Mouse (Mus musculus) frontal cortex, postnatal 14 days (tissue): ENCODE measurements around the gene Tmem117.

ENCODE experiments used
- DNase-seq, 2 experiments: peaks; one replicate each; pipeline ENCODE4 v3.0.0; 2022; ENCODE audit warnings: low spot score in 2 of 2

Tmem117 gene

DNA sequence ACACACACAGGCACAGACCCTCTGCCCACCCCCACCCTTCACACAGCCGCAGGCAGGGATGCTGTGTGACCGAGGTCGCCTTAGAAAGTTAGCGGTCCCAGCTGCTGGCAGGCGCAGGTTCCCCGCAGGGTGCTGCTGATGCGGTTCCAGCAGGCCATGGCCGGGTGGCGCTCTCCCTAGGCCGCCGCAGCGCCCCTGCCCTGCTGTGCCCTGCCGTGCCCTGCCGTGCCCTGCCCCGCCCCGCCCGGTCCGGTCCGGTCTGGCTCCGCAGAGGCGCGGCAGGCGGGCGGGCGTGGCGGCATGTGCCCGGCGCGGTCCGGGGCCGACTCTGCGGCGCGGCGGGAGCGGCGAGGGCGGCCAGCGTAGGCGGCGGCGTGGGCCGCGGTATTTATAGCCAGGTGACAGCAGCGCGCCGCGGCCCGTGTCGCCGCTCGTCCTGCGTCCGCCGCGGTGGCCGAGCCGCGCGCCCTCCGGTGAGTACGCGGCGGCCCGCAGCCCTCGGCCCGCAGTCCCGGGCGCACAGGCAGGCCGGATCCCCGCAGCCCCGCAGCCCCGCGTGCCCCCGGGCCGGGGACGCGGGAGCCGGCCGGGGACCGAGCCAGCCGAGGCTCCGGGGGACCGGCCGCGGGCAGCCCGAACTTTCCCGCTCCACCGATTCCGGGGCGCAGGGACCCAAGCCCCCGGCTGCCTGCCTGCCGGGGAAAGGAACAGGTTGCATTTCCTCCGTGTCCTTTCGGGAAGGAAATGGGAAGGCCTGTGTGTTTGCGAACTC lies at the start of gene Tmem117:
Tmem117 (plus strand) TSS at position 403 of the 772 bp plus-strand sequence.
- no peak for DNase-seq

DNA sequence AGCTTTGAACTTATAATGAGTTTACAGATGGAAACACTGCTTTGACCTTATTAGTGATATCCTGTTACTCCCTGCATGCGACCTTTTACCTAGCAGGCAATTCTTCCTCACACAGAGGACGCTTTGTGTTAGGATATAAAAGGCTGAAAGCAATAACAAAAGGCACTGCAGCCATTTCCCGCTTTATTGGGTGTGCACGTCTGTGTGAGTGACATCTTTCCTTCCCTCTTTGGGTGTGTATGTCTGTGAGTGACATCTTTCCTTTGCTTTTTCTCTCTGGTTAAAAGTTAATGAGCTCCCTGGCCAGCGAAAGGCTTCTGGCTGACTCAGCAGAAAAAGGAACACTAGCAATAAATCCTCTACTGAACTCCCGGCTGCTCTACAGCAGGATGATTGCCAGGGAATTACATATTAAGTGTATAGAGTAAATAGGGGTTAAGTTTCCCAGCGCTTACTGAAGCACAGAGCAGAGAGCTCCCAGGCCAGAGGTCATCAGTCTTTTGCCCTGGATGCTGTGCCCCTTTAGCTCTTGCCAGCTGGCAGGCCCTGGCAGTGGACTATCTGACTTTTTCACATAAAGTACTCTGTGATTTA lies 46.9 kb upstream of the Tmem117 start:
- no peak for DNase-seq

DNA sequence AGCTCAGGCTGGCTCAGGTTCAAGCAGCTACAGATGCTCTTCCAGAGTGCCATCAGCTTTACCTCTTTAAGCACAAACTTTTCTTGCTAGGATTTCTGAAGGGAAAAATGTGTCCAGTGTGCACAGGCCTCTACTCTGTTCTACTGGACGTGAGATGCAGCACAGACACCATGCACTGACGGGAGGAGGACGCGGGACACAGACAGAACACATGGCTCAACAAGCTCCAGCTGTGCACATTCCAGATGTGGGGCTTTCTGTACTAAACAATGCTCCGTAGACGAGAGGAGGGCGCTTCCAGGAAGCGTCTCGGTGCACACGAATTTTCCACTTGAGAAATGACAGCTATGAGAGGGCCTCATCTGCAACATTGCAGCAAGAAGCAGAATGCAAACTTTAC lies 45.9 kb upstream of the Tmem117 start:
- no peak for DNase-seq

DNA sequence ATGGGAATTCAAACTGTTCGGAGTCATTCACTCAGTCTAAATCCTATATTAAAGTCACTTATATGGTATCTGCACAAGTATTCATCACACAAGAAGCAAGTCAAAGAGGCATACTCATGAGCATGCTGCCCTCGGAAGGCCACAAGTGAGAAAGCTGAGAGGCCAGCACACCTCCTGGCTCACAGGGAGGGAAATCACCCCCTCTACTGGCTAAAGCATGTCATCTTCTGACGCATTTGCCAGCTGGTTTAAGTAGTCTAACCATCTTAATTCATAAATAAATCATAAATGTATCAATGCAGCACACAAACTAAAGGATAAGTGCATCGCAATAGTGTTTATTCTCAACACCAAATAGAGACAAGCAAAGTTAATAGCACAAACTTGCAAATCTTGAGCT lies 44.3 kb upstream of the Tmem117 start:
- DNase-seq = no peak

DNA sequence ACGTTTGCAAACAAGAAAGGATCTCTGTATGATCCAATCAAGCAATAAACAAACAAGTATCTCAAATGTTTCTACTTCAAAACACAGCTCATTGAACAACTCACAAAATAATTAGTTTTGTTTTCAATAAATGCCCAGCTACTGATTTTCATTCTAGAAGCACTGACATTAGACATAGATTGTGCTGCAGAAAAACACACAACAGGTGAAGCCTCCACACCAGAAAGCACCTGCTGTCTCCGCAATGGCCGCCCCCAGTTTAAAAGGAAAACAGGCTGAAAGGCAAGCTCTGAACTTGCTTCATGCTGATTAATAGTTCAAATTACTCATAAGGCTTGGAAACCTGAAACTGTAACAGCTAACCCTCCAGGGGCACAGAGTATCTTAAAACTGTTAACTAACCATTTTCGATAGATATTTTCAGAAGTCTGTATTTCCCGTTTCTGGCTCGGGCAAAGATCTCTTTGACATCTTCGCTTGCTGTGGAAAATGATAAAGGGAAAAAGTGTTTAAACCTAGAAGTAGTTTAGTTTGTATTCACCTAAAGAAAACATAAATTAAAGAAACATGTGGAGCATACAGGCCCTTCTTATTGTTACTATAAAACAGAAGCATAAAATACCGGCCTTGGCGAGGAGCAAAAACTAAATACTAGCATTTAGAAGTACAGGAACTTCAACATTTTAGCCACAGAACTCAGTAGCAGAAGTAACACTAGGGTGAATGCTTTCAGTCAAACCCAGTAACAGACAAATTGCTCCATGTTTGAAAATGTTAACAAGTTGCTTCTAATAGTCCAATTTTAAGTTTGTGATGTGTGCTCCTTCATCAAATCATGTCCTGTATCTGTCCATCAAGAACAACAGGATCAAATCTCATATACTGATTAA lies 41.0 kb upstream of the Tmem117 start:
- DNase-seq = no peak

DNA sequence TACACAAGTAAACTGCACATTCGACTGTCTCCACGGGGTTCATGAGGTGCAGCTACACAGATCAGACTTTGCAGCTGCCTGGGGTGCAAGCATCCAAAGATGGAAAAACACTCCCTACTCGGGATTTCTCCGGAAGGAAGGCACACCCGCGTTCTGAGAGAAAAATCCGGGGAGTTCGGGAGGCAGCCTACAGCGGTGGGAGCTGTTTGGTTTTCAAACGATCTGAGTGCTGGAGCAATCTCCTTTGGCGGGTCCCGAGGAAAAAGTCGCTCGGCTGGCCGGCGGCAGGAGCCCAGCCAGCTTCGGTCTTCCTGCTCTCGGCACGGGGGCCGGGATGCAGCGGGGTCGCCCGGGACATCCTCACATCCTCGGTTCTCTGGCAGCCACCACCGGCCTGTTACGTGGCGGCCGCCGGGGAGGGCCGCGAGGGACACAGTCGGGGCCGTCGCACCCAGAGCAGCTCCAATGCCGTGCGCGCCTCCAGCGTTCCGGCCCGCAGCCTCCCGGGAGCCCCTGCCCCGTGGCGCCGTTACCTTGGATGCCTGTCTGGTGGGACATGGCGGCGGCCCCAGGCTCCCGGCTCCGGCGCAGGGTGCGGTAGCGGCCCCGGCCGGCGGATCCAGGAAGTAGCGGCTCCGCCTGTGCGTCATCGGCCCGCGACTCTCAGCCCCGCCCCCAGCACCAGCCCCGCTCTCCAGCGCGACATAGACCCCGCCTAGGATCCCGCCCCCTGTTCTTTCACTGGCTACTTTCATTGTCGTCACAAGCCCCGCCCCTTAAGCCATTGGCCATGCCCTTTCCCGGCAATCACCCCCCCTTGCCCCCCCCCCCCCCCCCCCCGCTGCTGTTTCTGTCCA lies 39.6 kb upstream of the Tmem117 start, which contains the start of gene Twf1:
Twf1 (minus strand) TSS at position 671 of the 857 bp plus-strand sequence.
- peak; percentile 92 to 97 for DNase-seq

DNA sequence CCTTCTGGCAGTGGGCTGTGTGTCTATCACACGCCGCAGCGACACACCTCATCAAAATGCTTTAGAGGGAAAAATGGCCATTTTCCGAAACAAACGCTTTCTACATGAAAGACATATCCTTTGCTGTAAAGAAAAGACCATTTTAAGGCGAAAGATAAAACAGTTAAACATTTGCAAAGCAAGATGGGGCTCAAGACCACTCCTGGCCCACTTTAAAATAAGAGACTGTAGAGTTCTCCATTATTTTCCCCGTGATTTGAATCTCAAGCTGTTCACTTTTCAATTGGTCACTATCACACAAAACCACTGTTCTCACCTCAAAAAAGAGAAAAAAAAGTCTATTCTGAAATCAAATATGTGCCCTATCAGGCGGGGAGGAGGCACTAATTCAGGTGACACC lies 38.9 kb upstream of the Tmem117 start:
- no peak for DNase-seq

DNA sequence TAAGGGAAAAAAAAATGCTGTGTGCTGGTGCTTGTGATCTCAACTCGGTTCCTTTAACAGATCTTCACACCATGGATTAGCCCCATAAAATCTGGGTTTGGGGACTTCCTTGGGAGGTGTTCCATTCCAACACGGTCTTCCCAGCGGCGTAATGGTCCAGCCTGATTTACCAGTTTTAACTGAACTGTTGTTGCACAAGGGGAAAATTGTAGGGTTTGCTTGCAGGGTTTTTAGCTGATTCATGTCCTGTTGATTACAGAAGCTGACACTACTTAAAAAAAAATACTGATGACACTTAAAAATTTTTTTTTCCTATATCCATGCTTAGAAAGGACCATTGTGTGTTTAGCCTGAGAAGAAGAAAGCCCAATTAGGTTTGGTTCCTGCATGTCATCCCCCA lies 37.7 kb upstream of the Tmem117 start:
- DNase-seq = no peak

DNA sequence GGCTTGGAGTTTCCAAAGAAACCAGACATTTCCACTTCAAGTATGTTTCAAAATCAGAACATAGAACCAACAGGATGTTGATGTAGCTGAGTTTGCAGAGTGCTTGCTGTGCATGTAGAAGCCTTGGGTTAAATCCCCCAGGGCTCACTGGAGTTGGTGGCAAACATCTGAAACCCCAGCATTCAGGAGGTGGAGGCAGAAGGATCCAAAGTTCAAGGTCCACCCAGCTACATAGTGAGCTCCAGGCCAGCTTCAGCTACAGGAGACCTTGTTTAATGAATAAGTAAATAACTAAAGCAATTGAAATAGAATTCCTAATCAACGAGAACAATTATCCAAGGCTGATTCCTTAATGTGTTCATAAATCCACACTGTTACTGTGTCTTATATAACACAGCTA lies 35.4 kb upstream of the Tmem117 start:
- DNase-seq = no peak

DNA sequence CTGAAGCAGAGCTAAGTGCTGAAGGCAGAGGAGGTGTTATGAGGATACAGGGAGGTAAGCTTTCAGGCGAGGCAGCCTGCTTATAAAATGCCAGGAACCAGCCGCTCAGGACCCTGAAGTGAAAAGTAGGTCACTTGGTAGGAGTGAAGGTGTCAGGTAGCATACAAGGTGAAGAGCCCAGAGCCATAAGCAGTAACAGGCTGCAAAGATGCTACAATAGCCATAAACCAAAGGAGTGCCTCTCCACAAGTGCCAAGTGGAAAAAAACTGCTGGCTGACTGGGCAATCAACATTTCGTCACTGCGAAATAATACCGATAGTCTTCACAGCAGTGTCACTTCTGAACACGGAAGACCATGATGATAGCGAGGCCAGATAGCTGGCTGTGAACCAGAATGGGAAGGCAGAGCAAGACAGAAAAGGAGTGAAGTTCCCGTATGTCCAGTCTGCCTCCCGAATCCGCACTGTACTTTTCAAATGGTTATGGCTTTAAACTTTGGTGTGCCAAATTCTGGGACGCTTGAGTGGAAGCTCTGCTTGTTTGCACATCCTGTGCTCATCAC lies 28.8 kb upstream of the Tmem117 start:
- DNase-seq = no peak

DNA sequence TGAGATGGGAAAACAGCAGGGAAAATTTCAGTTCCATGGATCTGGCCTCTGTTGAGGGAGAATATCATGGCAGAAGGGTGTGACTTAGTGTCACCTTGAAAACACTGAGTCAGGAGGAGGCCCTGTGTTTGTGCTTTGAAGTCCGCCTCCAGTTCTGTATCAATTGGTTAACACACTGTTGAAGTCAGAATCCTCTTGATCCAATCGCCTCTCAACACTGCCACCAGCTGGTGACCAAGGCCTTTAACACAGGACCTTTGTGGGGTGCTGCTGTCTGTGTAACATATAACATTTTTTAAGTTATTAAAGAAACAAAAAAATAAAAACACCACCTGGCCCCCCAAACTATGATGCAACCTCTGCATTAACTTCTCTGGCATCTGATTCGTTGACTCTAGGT lies 27.7 kb upstream of the Tmem117 start:
- DNase-seq = no peak

DNA sequence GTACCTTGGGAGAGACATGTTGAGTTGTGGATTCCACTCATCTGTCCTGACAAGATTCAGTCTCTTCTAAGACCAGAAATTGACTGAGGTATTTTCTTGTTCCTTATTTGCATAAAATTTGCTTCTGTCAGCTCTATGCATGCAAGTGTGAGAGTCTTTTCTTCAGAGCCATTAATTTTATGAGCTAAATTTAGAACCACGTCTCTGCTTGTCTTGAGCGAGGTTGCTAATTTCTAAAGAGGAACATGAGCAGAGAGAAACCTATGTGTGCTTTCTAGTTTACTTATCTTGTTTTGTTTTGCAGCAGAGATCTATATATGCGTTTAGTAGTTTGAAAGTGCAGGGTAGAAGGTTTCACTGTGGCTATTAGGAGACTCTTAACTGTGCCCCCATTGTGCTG lies 26.6 kb upstream of the Tmem117 start:
- no peak for DNase-seq

DNA sequence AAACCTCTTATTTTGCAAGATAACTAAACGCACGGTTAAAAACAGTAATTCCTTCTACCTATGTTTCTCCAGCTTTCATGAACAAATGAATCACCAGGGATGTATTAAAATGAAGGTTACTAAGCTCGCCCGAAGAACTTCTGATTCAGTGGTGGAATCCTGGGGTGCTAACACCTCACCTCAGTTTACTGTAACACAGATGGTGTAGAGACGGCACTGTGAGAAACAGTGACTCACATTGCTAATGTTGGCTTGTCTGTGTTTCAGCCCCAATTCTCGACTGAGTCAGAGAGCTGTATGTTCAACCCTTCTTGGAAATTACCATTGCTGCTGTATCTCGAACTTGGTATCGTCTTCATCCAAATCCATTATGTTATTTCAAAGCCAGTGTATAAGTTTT lies 21.3 kb upstream of the Tmem117 start:
- no peak for DNase-seq

DNA sequence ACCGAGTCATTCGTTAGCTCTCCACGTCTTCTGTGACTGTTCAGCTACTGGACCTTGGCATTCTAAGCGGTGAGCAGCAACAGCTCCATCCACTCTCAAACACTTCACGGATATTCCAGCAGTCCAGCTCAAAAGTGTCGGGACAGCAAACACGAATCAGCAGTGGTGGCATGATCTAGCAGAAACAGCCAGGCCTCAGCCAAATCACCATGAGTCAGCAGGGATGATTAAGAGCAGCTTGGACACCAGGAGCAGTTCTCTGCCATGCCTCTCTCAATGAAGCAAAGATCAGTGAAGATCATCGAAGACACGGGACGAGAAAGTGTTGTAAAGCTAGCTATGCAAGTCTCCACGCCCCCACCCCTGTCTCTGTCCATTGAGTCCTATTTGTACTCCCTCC lies 13.0 kb upstream of the Tmem117 start:
- no peak for DNase-seq

DNA sequence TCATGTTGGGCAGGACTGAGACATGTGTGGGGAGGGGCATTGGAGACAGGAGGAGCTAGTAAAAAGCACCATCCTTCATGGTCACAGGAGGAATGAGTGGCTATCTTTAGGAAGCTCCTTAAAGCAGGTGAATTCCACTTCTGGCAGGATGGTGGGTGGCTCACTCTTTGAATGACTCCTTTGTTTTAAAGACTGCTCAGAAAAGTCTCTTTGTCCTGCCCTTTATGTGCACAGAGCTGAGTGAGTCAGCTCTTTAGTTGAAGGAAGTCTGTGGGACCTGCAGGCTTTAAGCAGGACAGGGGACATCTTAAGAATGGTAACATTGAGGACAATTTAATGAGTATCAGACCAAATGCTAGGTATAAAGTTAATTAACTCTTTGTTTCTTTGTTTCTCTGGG lies 8.1 kb upstream of the Tmem117 start:
- no peak for DNase-seq

DNA sequence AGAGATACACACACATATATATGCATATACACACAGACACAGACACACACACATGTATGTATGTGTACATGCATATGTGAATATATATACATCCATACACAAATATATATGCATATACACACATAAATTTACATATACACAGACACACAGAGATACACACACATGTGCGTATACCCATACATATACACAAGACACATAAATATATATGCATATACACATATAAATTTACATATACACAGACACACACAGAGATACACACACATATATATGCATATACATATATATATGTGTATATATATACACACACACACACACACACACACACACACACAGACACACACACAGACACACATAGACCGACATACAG lies 586 bp upstream of the Tmem117 start:
- no peak for DNase-seq

DNA sequence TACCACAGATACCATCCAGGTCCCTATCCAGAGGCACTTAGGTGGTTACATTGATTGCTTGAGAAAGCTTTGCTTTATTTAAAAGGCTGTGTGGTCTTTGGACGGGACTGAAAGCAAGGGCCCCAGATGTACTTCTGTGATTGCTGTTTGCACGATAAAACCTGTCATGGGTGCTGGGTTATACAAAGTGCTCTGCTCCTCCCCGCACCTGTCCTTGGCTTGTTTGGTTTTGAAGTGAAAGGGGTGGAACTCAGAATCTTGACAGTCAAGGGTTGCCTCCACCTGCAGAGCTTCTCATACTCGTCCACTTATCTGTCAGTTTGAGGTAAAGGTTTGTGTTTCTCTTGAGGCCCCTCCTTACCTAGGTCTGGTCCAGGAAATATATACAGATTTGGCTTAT lies 1.5 kb downstream of the Tmem117 start:
- no peak for DNase-seq

DNA sequence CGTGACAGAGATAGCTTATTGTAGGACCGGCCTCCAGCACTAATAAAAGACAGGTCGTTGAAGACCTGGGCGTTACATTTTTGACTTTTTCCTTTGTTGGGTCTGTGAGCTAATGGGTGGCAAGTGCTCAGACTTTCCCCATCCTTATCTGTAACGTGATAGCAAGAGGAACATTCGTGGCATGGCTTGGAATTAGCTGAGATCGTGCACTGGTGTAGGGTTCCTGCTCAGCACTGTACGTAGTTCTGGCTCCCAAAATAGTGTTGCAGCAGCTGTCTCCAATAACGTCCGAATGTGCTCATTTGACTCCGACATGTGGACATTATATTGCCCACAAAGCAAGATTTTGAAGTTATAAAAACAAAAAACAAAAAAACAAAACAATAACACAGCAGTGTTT lies 5.5 kb downstream of the Tmem117 start:
- DNase-seq = no peak

DNA sequence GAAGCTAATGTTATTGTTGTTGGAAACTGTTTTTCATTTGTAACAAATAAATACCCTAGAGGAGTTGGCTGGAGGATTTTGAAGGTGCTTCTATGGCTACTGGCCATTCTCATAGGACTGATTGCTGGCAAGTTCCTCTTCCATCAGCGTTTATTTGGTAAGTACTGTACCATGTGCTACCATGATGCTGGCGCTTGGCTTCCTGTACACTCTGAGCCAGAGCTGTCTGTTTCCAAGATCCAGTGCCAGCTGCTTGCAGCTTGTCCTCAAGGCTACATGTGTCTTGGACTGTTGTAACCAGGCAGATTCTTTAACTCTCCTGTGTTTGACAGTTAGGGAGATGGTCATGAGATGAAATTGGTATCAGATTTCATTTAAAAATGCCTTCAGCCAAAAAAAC lies 9.2 kb downstream of the Tmem117 start:
- DNase-seq = no peak

DNA sequence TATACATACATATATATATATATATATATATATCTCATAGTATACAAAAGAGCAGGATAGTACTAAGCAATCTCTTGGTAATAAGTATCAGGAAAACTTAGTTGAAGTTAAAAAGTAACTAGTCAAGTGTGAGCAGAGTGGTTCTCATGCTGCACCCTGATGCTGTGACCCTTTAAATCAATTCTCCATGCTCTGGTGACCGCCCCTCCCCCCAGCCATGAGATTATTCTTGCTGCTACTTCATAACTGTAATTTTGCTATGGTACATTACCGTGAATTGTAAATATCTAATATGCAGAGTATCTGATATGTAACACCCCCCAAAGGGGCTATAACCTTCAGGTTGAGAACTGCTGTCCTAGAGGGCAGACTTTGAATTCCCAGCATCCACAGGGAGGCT lies 10.1 kb downstream of the Tmem117 start:
- DNase-seq = no peak

DNA sequence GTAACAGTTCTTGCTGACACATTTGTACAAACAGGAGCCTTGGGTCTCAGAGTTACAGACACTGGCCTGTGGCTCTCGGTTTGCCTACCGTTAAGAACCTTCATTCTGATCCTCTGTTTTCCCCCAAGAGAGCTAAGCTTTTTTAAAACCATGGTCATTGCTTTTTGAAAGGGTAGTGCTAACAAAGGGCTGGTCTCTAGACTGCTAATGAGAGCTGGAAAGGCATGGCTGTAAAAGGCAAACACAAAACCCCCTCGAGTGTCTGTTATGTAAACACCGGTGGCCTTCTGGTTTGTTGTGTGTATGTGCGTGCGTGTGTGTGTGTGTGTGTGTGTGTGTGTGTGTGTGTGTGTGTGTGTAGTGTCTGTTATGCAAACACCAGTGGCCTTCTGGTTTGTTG lies 17.0 kb downstream of the Tmem117 start:
- DNase-seq = no peak
